Mouse (Mus musculus) erythroblast, embryonic 14.5 days (primary cell): ENCODE results near the gene Larp1b.

Experiments
- GATA1 ChIP-seq: IDR thresholded peaks from 2 replicates; pipeline ENCODE4 v1.6.1; 2012; ENCODE audit warnings: low read length, inconsistent platforms, mixed read lengths
- TAL1 ChIP-seq: IDR thresholded peaks from 3 replicates; pipeline ENCODE4 v1.6.1; 2012; ENCODE audit warnings: low read length, inconsistent platforms, mixed read lengths

DNA sequence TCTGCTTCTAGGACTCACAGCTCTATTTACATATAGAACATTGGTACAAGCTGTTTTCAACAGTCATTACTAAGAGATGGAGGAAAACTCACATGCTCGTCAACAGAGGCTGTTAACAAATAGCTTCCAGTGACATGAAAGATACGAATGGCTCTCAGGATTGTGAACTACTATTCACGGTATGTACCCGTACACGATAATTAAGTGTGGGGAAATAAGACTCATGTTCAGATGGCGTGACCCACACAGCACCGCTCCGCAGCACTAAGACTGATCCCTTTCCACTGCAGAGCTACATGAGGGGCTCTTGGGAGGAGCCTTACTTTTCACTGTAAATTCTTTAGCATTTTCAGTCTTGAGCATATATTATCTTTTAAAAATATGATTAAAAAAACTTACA is 125.7 kb downstream of the Larp1b start:
- TF ChIP-seq GATA1 (no peak), TAL1 (no peak)
